Mouse (Mus musculus) forebrain, embryonic 11.5 days (tissue): Measurements from ENCODE around the gene E330021D16Rik. TPM values are rescaled to one million over a fixed set of nuclear protein-coding genes. Genes with fewer than 3 reads are reported as not detected.

Source experiments
- ATAC-seq: fragments of 200-750 bp; cut with Nextera tagmentation; replicated peaks from 2 replicates; pipeline ENCODE4 v1.8.0; 2017; ENCODE audit warnings: moderate TSS enrichment; ENCODE audit not compliant: low FRiP score
- DNase-seq: peaks from one replicate; pipeline ENCODE4 v3.0.0-alpha.2; 2017; ENCODE audit warnings: low spot score
- H3K27ac ChIP-seq: fragments of 300-500 bp; sonication (generic); 2 replicates; pipeline ENCODE4 v1.5.1; 2014; ENCODE audit warnings: low read depth, low read length
- H3K27me3 ChIP-seq: fragments of 300-500 bp; sonication (generic); 2 replicates; pipeline ENCODE4 v1.6.1; 2014; ENCODE audit warnings: mild to moderate bottlenecking, low read length, mixed read lengths; ENCODE audit not compliant: control insufficient read depth, insufficient read depth
- H3K36me3 ChIP-seq: fragments of 300-500 bp; sonication (generic); 2 replicates; pipeline ENCODE4 v1.6.1; 2014; ENCODE audit warnings: mild to moderate bottlenecking, low read length, moderate library complexity, mixed read lengths; ENCODE audit not compliant: control insufficient read depth, insufficient read depth
- H3K4me1 ChIP-seq: fragments of 300-500 bp; sonication (generic); replicated peaks from 2 replicates; pipeline ENCODE4 v1.6.1; 2014; ENCODE audit warnings: low read length, mixed read lengths; ENCODE audit not compliant: control insufficient read depth, insufficient read depth
- H3K4me2 ChIP-seq: fragments of 300-500 bp; sonication (generic); 2 replicates; pipeline ENCODE4 v1.6.1; 2014; ENCODE audit warnings: low read depth, mild to moderate bottlenecking, low read length, moderate library complexity, mixed read lengths; ENCODE audit not compliant: severe bottlenecking
- H3K4me3 ChIP-seq: fragments of 300-500 bp; sonication (generic); 2 replicates; pipeline ENCODE4 v1.5.1; 2014; ENCODE audit warnings: low read depth, low read length
- H3K9ac ChIP-seq: fragments of 300-500 bp; sonication (generic); 2 replicates; pipeline ENCODE4 v1.6.1; 2014; ENCODE audit warnings: low read length
- H3K9me3 ChIP-seq: fragments of 300-500 bp; sonication (generic); 2 replicates; pipeline ENCODE4 v1.6.1; 2016; ENCODE audit warnings: low read length, mixed read lengths; ENCODE audit not compliant: control insufficient read depth
- WGBS: fragments of 180-500 bp; shearing (Covaris S2); extraction: QIAGEN DNeasy Blood & Tissue Kit; methylation state at CpG from one replicate; pipeline ENCODE4 v1.1.7; 2014; 5-methylcytosine and 5-hydroxymethylcytosine counted together
- polyA plus RNA-seq: library from polyadenylated mRNA; unstranded; fragments of >200 nt; fragmentation: Nextera tagmentation; extraction: Ambion mirVana; gene quantifications from 2 replicates; pipeline ENCODE4 v1.2.1, GENCODE M21; 2014

Gene E330021D16Rik
- polyA plus RNA-seq, 1 experiment from 2014 or later: not detected

DNA sequence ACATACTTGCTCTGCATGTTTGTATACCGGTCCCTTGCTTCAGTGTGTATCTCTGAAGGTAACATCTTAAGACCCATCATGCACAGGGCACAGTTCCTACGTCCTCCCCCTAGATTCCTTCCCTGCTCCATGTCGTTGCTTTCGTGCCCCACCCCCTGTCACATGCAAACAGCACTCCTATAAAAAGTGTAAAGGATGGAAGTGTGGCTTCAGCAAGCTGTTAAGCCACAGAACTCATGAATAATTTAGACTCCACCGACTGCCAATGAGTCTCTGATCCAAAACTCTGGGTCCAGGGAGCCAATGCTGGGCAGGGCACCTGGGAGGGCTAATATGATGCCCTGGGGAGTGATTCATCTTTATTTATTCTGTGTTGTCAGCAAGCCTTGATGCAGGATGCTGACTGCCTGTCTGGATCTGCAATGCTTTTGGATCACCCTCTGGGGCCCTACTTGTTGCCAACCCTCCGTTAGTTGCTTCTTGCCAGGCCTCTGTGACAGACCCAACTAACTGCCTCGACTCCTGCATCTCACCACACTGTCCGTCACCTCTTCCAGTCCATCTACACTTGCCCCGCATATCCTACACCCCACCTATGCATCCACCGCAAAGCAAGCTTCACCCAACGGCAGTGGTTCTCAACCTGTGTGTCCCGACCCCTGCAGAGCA, 50.8 kb downstream of the E330021D16Rik start:
- WGBS: 88% methylated on average over 12 of the region's 12 CpGs

DNA sequence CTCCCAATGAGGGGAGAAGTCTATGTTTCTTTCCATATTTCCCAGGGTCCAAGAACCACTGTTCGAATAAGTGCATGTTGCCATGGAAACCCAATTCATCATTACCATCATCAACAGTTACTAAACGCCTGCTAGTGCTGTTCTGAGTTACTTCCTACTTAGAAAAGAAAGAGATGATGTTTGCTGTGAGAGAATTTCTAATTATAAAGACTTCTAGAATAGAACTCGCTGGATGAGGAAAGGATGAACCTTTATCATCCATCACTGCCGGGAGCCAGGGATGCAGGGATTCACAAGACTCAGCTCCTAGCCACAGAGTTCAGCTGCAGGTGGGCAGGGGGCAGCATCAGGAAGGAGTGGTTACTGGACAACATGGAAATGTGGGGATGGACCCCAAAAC, 51.4 kb downstream of the E330021D16Rik start:
- no peaks in the 10 kb centered on the region for H3K27me3 ChIP-seq
- WGBS: 85% methylated on average over 4 of the region's 4 CpGs
- DNase-seq (no peak), ATAC-seq (no peak)
- no peak overlapping the region for H3K9ac ChIP-seq
- H3K9me3 ChIP-seq: no peaks in the 10 kb centered on the region
- H3K4me2 ChIP-seq: no peak overlapping the region
- no peak overlapping the region for H3K27ac ChIP-seq
- no peaks in the 10 kb centered on the region for H3K4me1 ChIP-seq
- no peaks in the 10 kb centered on the region for H3K36me3 ChIP-seq
- H3K4me3 ChIP-seq: no peak overlapping the region

More for the DNA sequence above, 50.8 kb downstream of the E330021D16Rik start:
- H3K4me1 ChIP-seq: no peaks in the 10 kb centered on the region
- H3K27ac ChIP-seq: no peak overlapping the region
- H3K4me3 ChIP-seq: no peak overlapping the region
- no peaks in the 10 kb centered on the region for H3K36me3 ChIP-seq
- H3K9ac ChIP-seq: no peak overlapping the region
- no peaks in the 10 kb centered on the region for H3K9me3 ChIP-seq
- H3K4me2 ChIP-seq: no peak overlapping the region
- DNase-seq: no peak
- no peak for ATAC-seq
- H3K27me3 ChIP-seq: no peaks in the 10 kb centered on the region

DNA sequence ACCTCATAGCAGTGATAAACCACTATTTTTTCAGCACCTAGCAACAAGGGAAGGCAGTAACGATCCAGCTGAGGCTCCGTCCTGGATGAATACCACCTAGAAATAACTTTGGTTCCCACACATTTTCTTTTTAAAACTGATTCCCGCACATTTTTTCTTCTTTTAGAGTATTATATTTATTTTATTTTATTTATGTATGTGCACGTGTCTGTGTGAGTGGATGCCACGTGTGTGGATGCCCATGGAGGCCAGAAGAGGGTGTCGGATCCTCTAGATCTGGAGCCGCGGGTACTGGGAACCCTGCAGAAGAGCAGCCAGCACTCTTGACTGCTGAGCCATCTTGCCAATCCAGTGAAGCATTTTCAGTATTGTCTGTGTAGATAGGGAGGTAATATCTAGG, 52.1 kb downstream of the E330021D16Rik start:
- no peak for ATAC-seq
- H3K4me2 ChIP-seq: no peak overlapping the region
- no peak for DNase-seq
- no peaks in the 10 kb centered on the region for H3K4me1 ChIP-seq
- H3K9ac ChIP-seq: no peak overlapping the region
- no peak overlapping the region for H3K27ac ChIP-seq
- no peaks in the 10 kb centered on the region for H3K27me3 ChIP-seq
- WGBS: 90% methylated on average over 8 of the region's 8 CpGs
- H3K4me3 ChIP-seq: no peak overlapping the region
- no peaks in the 10 kb centered on the region for H3K9me3 ChIP-seq
- no peaks in the 10 kb centered on the region for H3K36me3 ChIP-seq

DNA sequence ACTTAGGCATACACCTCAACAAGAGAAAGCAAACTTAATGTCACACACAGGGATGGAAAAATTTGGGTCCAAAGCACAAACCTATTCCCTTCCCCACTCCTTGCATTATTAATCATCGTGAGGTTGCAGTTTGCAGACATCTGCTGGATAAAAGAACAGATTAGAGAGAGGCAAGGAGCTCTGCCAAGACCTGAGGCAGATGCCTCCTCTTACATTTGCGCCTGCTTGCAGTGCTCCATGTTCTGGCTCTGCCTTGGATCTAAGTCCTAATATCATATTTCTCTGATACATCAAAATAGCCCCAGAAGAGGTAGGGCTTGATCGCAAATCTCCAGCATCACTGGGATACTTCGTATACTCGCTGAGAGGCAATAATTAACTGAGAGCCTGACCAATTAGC, 56.9 kb downstream of the E330021D16Rik start:
- 89% methylated on average over 5 of the region's 5 CpGs for WGBS
- no peak for DNase-seq
- H3K36me3 ChIP-seq: no peaks in the 10 kb centered on the region
- H3K27me3 ChIP-seq: no peaks in the 10 kb centered on the region
- H3K4me2 ChIP-seq: no peak overlapping the region
- H3K4me3 ChIP-seq: no peak overlapping the region
- ATAC-seq: no peak
- no peak overlapping the region for H3K9ac ChIP-seq
- no peaks in the 10 kb centered on the region for H3K9me3 ChIP-seq
- H3K4me1 ChIP-seq: no peaks in the 10 kb centered on the region
- no peak overlapping the region for H3K27ac ChIP-seq

DNA sequence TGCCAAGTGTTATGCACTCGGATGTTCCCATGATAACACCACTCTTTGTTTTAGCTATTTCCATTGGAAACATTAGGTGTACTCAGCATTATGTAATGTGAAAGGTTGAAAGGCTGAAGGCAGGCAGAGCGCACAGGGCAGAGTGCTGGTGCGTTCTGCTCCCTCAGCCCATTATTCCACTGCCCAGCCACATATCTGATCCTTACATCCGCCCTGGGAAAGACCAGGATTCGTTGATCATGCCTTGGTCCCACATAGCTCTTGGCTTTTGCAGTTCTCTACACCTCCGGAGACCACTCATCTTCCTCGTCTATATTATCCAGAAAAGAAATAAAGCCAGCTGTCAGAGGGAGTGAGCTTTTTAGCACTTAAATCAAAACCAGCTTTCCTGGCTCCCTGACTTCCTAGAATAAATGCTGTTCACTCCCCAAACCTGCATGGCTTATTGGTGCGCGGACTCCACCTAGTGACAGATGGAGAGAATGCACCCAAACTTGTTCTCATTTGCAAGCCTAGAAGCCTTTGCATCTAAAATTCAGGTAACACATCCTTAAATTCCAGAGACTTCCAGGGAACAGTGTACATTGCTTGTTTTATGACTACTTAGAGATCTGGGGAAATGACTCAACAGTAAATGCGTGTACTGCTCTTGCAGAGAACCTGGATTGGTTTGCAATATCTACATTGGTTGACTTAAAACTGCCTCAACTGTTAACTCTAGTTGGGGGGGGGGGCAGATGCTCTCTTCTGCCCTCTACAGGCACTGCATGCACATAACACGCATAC, 61.8 kb downstream of the E330021D16Rik start:
- DNase-seq: peak; percentile 81
- H3K4me2 ChIP-seq: no peak overlapping the region
- H3K27ac ChIP-seq: no peak overlapping the region
- H3K36me3 ChIP-seq: no peaks in the 10 kb centered on the region
- whole genome bisulfite sequencing: 44% methylated on average over 11 of the region's 11 CpGs
- H3K9me3 ChIP-seq: no peaks in the 10 kb centered on the region
- H3K27me3 ChIP-seq: no peaks in the 10 kb centered on the region
- no peak overlapping the region for H3K4me3 ChIP-seq
- H3K9ac ChIP-seq: no peak overlapping the region
- no peak for ATAC-seq
- H3K4me1 ChIP-seq: no peaks in the 10 kb centered on the region

Other genes starting within 250 kb of the E330021D16Rik start
- 3.1 and 3.5 TPM in 2 replicates for gene Grin2b, start 242.1 kb downstream of the E330021D16Rik start, polyA plus RNA-seq
- not detected in 2 replicates for gene Gm8994, start 88.0 kb downstream of the E330021D16Rik start, polyA plus RNA-seq
- gene Atf7ip, start 90.6 kb upstream of the E330021D16Rik start, polyA plus RNA-seq: 57.8 and 66.6 TPM in 2 replicates
- 0.99 and 1.1 TPM in 2 replicates for gene Plbd1, start 246.4 kb upstream of the E330021D16Rik start, polyA plus RNA-seq